Mouse (Mus musculus): ENCODE data around the gene Pik3r1.

The Pik3r1 gene

GRCm38 (mm10) chr13:101767809-101768629 is at the start of gene Pik3r1:
Gene Pik3r1, minus strand, starts transcription at chr13:101768217.
- peak; percentile 96 for DNase-seq (ENCODE audit: low spot score)

GRCm38 (mm10) chr13:101813267-101813900 is 45.4 kb upstream of the Pik3r1 start:
- peak; percentile 43 for DNase-seq (ENCODE audit: low spot score)

GRCm38 (mm10) chr13:101812341-101812740 is 44.3 kb upstream of the Pik3r1 start:
- no peak for DNase-seq (ENCODE audit: low spot score)

GRCm38 (mm10) chr13:101811882-101812281 is 43.9 kb upstream of the Pik3r1 start:
- peak; percentile 46 for DNase-seq (ENCODE audit: low spot score)

GRCm38 (mm10) chr13:101810667-101811066 is 42.6 kb upstream of the Pik3r1 start:
- no peak for DNase-seq (ENCODE audit: low spot score)

- DNase-seq (ENCODE audit: low spot score), result no peak
Observed at GRCm38 (mm10) chr13:101809796-101810195, 41.8 kb upstream of the Pik3r1 start.

- no peak for DNase-seq (ENCODE audit: low spot score)
Observed at GRCm38 (mm10) chr13:101805559-101806091, 37.6 kb upstream of the Pik3r1 start.

GRCm38 (mm10) chr13:101801372-101802186 is 33.6 kb upstream of the Pik3r1 start:
- peak; percentile 57 for DNase-seq (ENCODE audit: low spot score)

- no peak for DNase-seq (ENCODE audit: low spot score)
Observed at GRCm38 (mm10) chr13:101800833-101801371, 32.9 kb upstream of the Pik3r1 start.

GRCm38 (mm10) chr13:101800021-101800596 is 32.1 kb upstream of the Pik3r1 start:
- no peak for DNase-seq (ENCODE audit: low spot score)

- DNase-seq (ENCODE audit: low spot score), result no peak
Observed at GRCm38 (mm10) chr13:101799318-101799717, 31.3 kb upstream of the Pik3r1 start.

- DNase-seq (ENCODE audit: low spot score), result no peak
Observed at GRCm38 (mm10) chr13:101798522-101798921, 30.5 kb upstream of the Pik3r1 start.

- DNase-seq (ENCODE audit: low spot score), result no peak
Observed at GRCm38 (mm10) chr13:101796983-101797382, 29.0 kb upstream of the Pik3r1 start.

GRCm38 (mm10) chr13:101785705-101786104 is 17.7 kb upstream of the Pik3r1 start:
- DNase-seq (ENCODE audit: low spot score), result no peak

GRCm38 (mm10) chr13:101784651-101785289 is 16.8 kb upstream of the Pik3r1 start:
- DNase-seq (ENCODE audit: low spot score), result no peak

GRCm38 (mm10) chr13:101779011-101779410 is 11.0 kb upstream of the Pik3r1 start:
- DNase-seq (ENCODE audit: low spot score), result no peak

GRCm38 (mm10) chr13:101777851-101778250 is 9.8 kb upstream of the Pik3r1 start:
- no peak for DNase-seq (ENCODE audit: low spot score)

- DNase-seq (ENCODE audit: low spot score), result no peak
Observed at GRCm38 (mm10) chr13:101771071-101771470, 3.1 kb upstream of the Pik3r1 start.

GRCm38 (mm10) chr13:101769955-101770354 is 1.9 kb upstream of the Pik3r1 start:
- DNase-seq (ENCODE audit: low spot score), result no peak

GRCm38 (mm10) chr13:101768630-101768991 is 594 bp upstream of the Pik3r1 start:
- DNase-seq (ENCODE audit: low spot score), result peak; percentile 61
